In the genomic region with DNA sequence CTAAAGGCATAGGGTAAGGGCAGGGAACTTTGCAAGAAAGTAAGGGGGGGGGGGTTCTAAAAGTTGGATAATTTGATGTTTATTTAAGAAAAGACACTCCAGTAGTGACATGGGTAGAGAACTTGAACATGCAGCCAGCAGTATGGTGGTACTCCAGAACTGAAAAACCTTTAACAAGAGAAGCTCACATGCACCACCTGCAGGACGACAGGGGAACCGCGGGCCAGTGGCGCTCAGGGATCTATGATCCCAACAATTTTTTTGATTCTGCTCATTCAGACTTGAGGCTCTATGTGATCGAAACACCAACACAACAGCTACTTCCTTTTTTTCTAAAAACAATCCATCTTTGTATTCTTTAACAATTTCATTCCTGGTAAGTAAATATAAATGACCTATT, we compare ENCODE assay signal across 9 mouse cellular contexts.
DNase-seq lines count a peak whose midpoint lies in the region; ATAC-seq and TF ChIP-seq lines count a peak whose summit lies in the region.
"Had no signal": no experiment of that assay in that cellular context is flagged by ENCODE, and none has a peak within 500 bp of the region (broad histone marks: within the 10 kb centered on the region; RNA-seq: fewer than 3 reads in every experiment).

No protein-coding gene starts in this region.

- no peaks in the 10 kb centered on the region for H3K36me3 ChIP-seq in G1E (replicated peaks)
- H3K36me3 ChIP-seq in forebrain, postnatal 0 days (ENCODE audit: insufficient read depth) = no peaks in the 10 kb centered on the region
- H3K36me3 ChIP-seq in lung, embryonic 14.5 days (ENCODE audit: insufficient read depth) = no peaks in the 10 kb centered on the region
- H3K36me3 ChIP-seq: heart, embryonic 15.5 days had no signal

- H3K27ac ChIP-seq in forebrain, postnatal 0 days (ENCODE audit: low read depth, low read length) = no peak overlapping the region
- H3K27ac ChIP-seq in lung, embryonic 14.5 days (ENCODE audit: low read depth) = no peak overlapping the region
- H3K27ac ChIP-seq: heart, embryonic 15.5 days had no signal

- H3K4me1 ChIP-seq in G1E (ENCODE audit: insufficient read depth, low read depth, low read length) = peaks cover 1% of the 10 kb centered on the region; the same call in 1 of the 2 replicates
- H3K4me1 ChIP-seq in forebrain, postnatal 0 days (ENCODE audit: insufficient read depth) = no peaks in the 10 kb centered on the region
- no peaks in the 10 kb centered on the region for H3K4me1 ChIP-seq in lung, embryonic 14.5 days (ENCODE audit: insufficient read depth)
- H3K4me1 ChIP-seq: heart, embryonic 15.5 days had no signal

- H3K9me3 ChIP-seq in G1E (replicated peaks) = no peaks in the 10 kb centered on the region
- no peaks in the 10 kb centered on the region for H3K9me3 ChIP-seq in forebrain, postnatal 0 days (ENCODE audit: low read length)
- no peaks in the 10 kb centered on the region for H3K9me3 ChIP-seq in lung, embryonic 14.5 days (ENCODE audit: low read depth, low read length)
- H3K9me3 ChIP-seq: heart, embryonic 15.5 days had no signal

- peak; percentile 95 for TF ChIP-seq CTCF in G1E (IDR thresholded peaks at IDR 0.05; ENCODE audit: low read depth, low read length)
- TF ChIP-seq CTCF in forebrain, postnatal 0 days (IDR thresholded peaks at IDR 0.05; ENCODE audit: low read depth) = peak; percentile 65
- peak; percentile 84 for TF ChIP-seq CTCF in lung, embryonic 14.5 days (IDR thresholded peaks at IDR 0.05; ENCODE audit: low read depth)

- no peak overlapping the region for H3K9ac ChIP-seq in forebrain, postnatal 0 days
- no peak overlapping the region for H3K9ac ChIP-seq in lung, embryonic 14.5 days
- H3K9ac ChIP-seq: heart, embryonic 15.5 days had no signal

- 23% methylated on average over 5 of the region's 5 CpGs for WGBS in forebrain, postnatal 0 days
- WGBS in lung, embryonic 14.5 days = 22% methylated on average over 5 of the region's 5 CpGs

- H3K4me3 ChIP-seq in G1E (ENCODE audit: low read depth, low read length) = no peak overlapping the region
- no peak overlapping the region for H3K4me3 ChIP-seq in forebrain, postnatal 0 days (ENCODE audit: low read depth, low read length)
- H3K4me3 ChIP-seq in lung, embryonic 14.5 days (ENCODE audit: low read depth, low read length) = no peak overlapping the region
- H3K4me3 ChIP-seq: heart, embryonic 15.5 days had no signal

- peak; percentile 59 to 64 for DNase-seq in B cell, adult 2 months
- peak; percentile 16 for DNase-seq in G1E (ENCODE audit: low spot score)
- DNase-seq in cerebellum, adult 18-20 months = peak; percentile 61 to 75
- peak; percentile 59 for DNase-seq in forebrain, postnatal 0 days
- peak; percentile 64 to 78 for DNase-seq in kidney, postnatal 25 days
- peak; percentile 79 for DNase-seq in lung, embryonic 14.5 days
- peak; percentile 31 for DNase-seq in right cerebral cortex, postnatal 25 days
- no peak for DNase-seq in yolk sac, embryonic 10.5 days (ENCODE audit: low spot score)

- ATAC-seq in G1E (ENCODE audit: extremely low read depth, insufficient number of reproducible peaks, low FRiP score, poor library complexity, severe bottlenecking) = no peak
- ATAC-seq in forebrain, postnatal 0 days = peak; percentile 20; the same call in 1 of the 2 replicates
- no peak for ATAC-seq in lung, embryonic 14.5 days (ENCODE audit: insufficient read depth)

- H3K4me2 ChIP-seq in forebrain, postnatal 0 days (ENCODE audit: low read depth) = no peak overlapping the region
- H3K4me2 ChIP-seq in lung, embryonic 14.5 days = no peak overlapping the region
- H3K4me2 ChIP-seq: heart, embryonic 15.5 days had no signal

- no peaks in the 10 kb centered on the region for H3K27me3 ChIP-seq in G1E (ENCODE audit: insufficient read depth, low read length)
- H3K27me3 ChIP-seq in forebrain, postnatal 0 days (ENCODE audit: insufficient read depth, low read length) = no peaks in the 10 kb centered on the region
- no peaks in the 10 kb centered on the region for H3K27me3 ChIP-seq in lung, embryonic 14.5 days (ENCODE audit: insufficient read depth, low read length)
- H3K27me3 ChIP-seq: heart, embryonic 15.5 days had no signal
